Mouse (Mus musculus): Measurements from ENCODE around the gene Arhgdib. TPM values are rescaled to one million over a fixed set of nuclear protein-coding genes. Genes with fewer than 3 reads are reported as not detected.

The Arhgdib gene
- total and polyA plus RNA-seq, 3 experiments, result 321 to 1,150 (median 355) TPM

- H3K4me2 ChIP-seq (ENCODE audit: insufficient read depth, low read depth, poor library complexity, severe bottlenecking), result no peak overlapping the region
- no peak overlapping the region for H3K4me3 ChIP-seq (replicated peaks in 1 of 3; ENCODE audit: low read depth in 2 of 3, low read length in 2 of 3, poor library complexity in 1 of 3)
- dilution Hi-C loops (cut with MboI; ENCODE audit: extremely low pct_ligation_motif_present, extremely low pct_unique_long_range_greater_than_20kb, low sequenced_read_pairs) (no loop called here), in situ Hi-C loops (cut with MboI; ENCODE audit: low pct_ligation_motif_present, low pct_unique_long_range_greater_than_20kb, low sequenced_read_pairs) (no loop called here)
- H3K4me1 ChIP-seq (ENCODE audit: control insufficient read depth in 1 of 2, insufficient read depth in 2 of 2), result no peaks in the 10 kb centered on the region
- no peaks in the 10 kb centered on the region for H3K79me2 ChIP-seq (replicated peaks; ENCODE audit: control insufficient read depth, extremely low read depth, insufficient read depth, poor library complexity, severe bottlenecking)
- TF ChIP-seq UBTF (IDR thresholded peaks at IDR 0.05; ENCODE audit: low read depth, low read length), result no peak
- TF ChIP-seq NRF1 (IDR thresholded peaks at IDR 0.05; ENCODE audit: low read depth, low read length), result no peak
- TF ChIP-seq ZKSCAN1 (IDR thresholded peaks at IDR 0.05; ENCODE audit: borderline replicate concordance, low read depth, low read length), result no peak
- TF ChIP-seq SMC3 (IDR thresholded peaks at IDR 0.05; ENCODE audit: low read depth, low read length), result no peak
- TF ChIP-seq ELF1 (IDR thresholded peaks at IDR 0.05; ENCODE audit: low read depth, low read length), result no peak
- no peak for TF ChIP-seq USF1 (IDR thresholded peaks at IDR 0.05; ENCODE audit: low read depth, low read length)
- TF ChIP-seq POLR2A (IDR thresholded peaks at IDR 0.05; ENCODE audit: low read depth, low read length), result no peak
- TF ChIP-seq MXI1 (IDR thresholded peaks at IDR 0.05; ENCODE audit: low read depth, low read length), result no peak
- TF ChIP-seq HCFC1 (IDR thresholded peaks at IDR 0.05; ENCODE audit: low read depth, low read length), result no peak
- no peaks in the 10 kb centered on the region for H3K9me3 ChIP-seq (replicated peaks; ENCODE audit: low read length)
- H3K36me3 ChIP-seq (replicated peaks in 1 of 2; ENCODE audit: control insufficient read depth in 1 of 2, insufficient read depth in 1 of 2, low read length in 1 of 2), result peaks cover 19 to 65% of the 10 kb centered on the region in 2 experiments
- DNase-seq (ENCODE audit: extremely low read depth), result no peak
- no peak overlapping the region for H3K27ac ChIP-seq (ENCODE audit: insufficient read depth, low read depth)
- H3K27me3 ChIP-seq (replicated peaks), result no peaks in the 10 kb centered on the region
- H3K9ac ChIP-seq (ENCODE audit: insufficient read depth, low read depth), result no peak overlapping the region
These were observed 35.3 kb downstream of the Arhgdib start for GRCm38 (mm10) chr6:136906283-136906936.

GRCm38 (mm10) chr6:136903885-136904470, 37.7 kb downstream of the Arhgdib start:
- H3K36me3 ChIP-seq (replicated peaks in 1 of 2; ENCODE audit: control insufficient read depth in 1 of 2, insufficient read depth in 1 of 2, low read length in 1 of 2), result peaks cover 7 to 42% of the 10 kb centered on the region in 2 experiments
- dilution Hi-C loops (cut with MboI; ENCODE audit: extremely low pct_ligation_motif_present, extremely low pct_unique_long_range_greater_than_20kb, low sequenced_read_pairs) (no loop called here), in situ Hi-C loops (cut with MboI; ENCODE audit: low pct_ligation_motif_present, low pct_unique_long_range_greater_than_20kb, low sequenced_read_pairs) (no loop called here)
- H3K4me1 ChIP-seq (ENCODE audit: control insufficient read depth in 1 of 2, insufficient read depth in 2 of 2), result peaks cover 0 to 17% of the 10 kb centered on the region in 2 experiments; a peak in 2 of 4 replicates
- no peak overlapping the region for H3K9ac ChIP-seq (ENCODE audit: insufficient read depth, low read depth)
- H3K9me3 ChIP-seq (replicated peaks; ENCODE audit: low read length), result no peaks in the 10 kb centered on the region
- DNase-seq (ENCODE audit: extremely low read depth), result no peak
- TF ChIP-seq CTCF (conservative IDR thresholded peaks at IDR 0.05 in 1 of 2, IDR thresholded peaks at IDR 0.05 in 1 of 2; ENCODE audit: low read depth in 2 of 2, low read length in 2 of 2) (no peak), ZC3H11A (IDR thresholded peaks at IDR 0.05; ENCODE audit: low read depth, low read length) (no peak), JUN (IDR thresholded peaks at IDR 0.05; ENCODE audit: insufficient read depth, low read depth, low read length) (no peak), MAZ (IDR thresholded peaks at IDR 0.05; ENCODE audit: low read depth, low read length) (no peak), POLR2A (IDR thresholded peaks at IDR 0.05; ENCODE audit: low read depth, low read length) (no peak), NELFE (IDR thresholded peaks at IDR 0.05; ENCODE audit: low read depth, low read length) (no peak), TBP (conservative IDR thresholded peaks at IDR 0.05; ENCODE audit: low read depth, low read length) (no peak), HCFC1 (IDR thresholded peaks at IDR 0.05; ENCODE audit: low read depth, low read length) (no peak)
- H3K4me3 ChIP-seq (replicated peaks in 1 of 3; ENCODE audit: low read depth in 2 of 3, low read length in 2 of 3, poor library complexity in 1 of 3), result no peak overlapping the region
- H3K79me2 ChIP-seq (replicated peaks; ENCODE audit: control insufficient read depth, extremely low read depth, insufficient read depth, poor library complexity, severe bottlenecking), result no peaks in the 10 kb centered on the region
- H3K4me2 ChIP-seq (ENCODE audit: insufficient read depth, low read depth, poor library complexity, severe bottlenecking), result no peak overlapping the region
- H3K27me3 ChIP-seq (replicated peaks), result no peaks in the 10 kb centered on the region
- no peak overlapping the region for H3K27ac ChIP-seq (ENCODE audit: insufficient read depth, low read depth)
